Mouse (Mus musculus) heart, embryonic 15.5 days (tissue): ENCODE results near the gene Shisal1. TPM values are rescaled to one million over a fixed set of nuclear protein-coding genes. Genes with fewer than 3 reads are reported as not detected.

Experiments used
- ATAC-seq: fragments of 200-750 bp; cut with Nextera tagmentation; replicated peaks from 2 replicates; pipeline ENCODE4 v1.8.0; 2017; ENCODE audit warnings: low read depth, moderate TSS enrichment; ENCODE audit not compliant: insufficient number of reproducible peaks, insufficient read depth, low FRiP score
- H3K27ac ChIP-seq: fragments of 300-500 bp; sonication (generic); 2 replicates; pipeline ENCODE4 v1.5.1; 2015; ENCODE audit warnings: mild to moderate bottlenecking, inconsistent platforms
- H3K27me3 ChIP-seq: fragments of 300-500 bp; sonication (generic); 2 replicates; pipeline ENCODE4 v1.6.1; 2015; ENCODE audit warnings: inconsistent platforms
- H3K36me3 ChIP-seq: fragments of 300-500 bp; sonication (generic); 2 replicates; pipeline ENCODE4 v1.6.1; 2015; ENCODE audit warnings: mild to moderate bottlenecking, inconsistent platforms
- H3K4me1 ChIP-seq: fragments of 300-500 bp; sonication (generic); replicated peaks from 2 replicates; pipeline ENCODE4 v1.6.1; 2015; ENCODE audit warnings: inconsistent platforms
- H3K4me2 ChIP-seq: fragments of 300-500 bp; sonication (generic); 2 replicates; pipeline ENCODE4 v1.6.1; 2015; ENCODE audit warnings: inconsistent platforms, mild to moderate bottlenecking, moderate library complexity
- H3K4me3 ChIP-seq: fragments of 300-500 bp; sonication (generic); 2 replicates; pipeline ENCODE4 v1.5.1; 2015; ENCODE audit warnings: mild to moderate bottlenecking, inconsistent platforms
- H3K9ac ChIP-seq: fragments of 300-500 bp; sonication (generic); 2 replicates; pipeline ENCODE4 v1.6.1; 2015; ENCODE audit warnings: mild to moderate bottlenecking, inconsistent platforms
- H3K9me3 ChIP-seq: fragments of 300-500 bp; sonication (generic); replicated peaks from 2 replicates; pipeline ENCODE4 v1.6.1; 2016; ENCODE audit warnings: inconsistent platforms
- WGBS: fragments of 180-500 bp; shearing (Covaris S2); methylation state at CpG from one replicate; pipeline ENCODE4 v1.1.7; 2015; ENCODE audit warnings: mixed read lengths; 5-methylcytosine and 5-hydroxymethylcytosine counted together
- polyA plus RNA-seq: library from polyadenylated mRNA; unstranded; fragments of >200 nt; fragmentation: Nextera tagmentation; extraction: Ambion mirVana; gene quantifications from 2 replicates; pipeline ENCODE4 v1.2.1, GENCODE M21; 2015

The Shisal1 gene
- polyA plus RNA-seq, 1 experiment from 2014 or later: 0.47 TPM

DNA sequence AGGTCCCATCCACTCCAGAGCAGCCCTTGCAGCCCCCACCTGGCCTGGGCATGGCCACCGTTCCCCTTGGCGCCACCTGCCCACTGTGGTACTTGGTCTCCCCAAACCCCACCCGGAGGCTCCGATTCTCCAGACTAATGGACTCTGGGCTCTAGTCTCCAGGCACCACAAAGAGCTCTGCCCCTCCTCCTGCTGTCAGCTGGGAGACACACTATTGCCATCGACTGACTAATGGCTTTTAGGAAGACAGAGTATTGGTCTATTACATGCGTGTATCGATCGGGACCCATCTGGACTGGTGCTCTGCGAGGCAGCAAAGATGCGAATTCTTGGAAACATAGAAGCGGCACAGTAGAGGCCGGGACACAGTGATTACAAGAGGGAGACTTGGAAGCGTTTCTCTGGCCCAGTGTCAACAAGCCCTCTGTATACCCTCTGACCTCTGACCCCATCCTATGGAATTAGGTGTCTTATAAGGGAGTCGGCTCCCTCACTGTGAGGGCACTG lies 49.2 kb downstream of the Shisal1 start:
- ATAC-seq: no peak; the same call in 1 of the 2 replicates
- Histone ChIP-seq H3K27ac (no peak overlapping the region), H3K27me3 (0 out of 2 replicates have a peak, but pooled peaks cover 3% of the 10 kb centered on the region), H3K4me3 (no peak overlapping the region), H3K9ac (no peak overlapping the region), H3K4me1 (no peaks in the 10 kb centered on the region), H3K36me3 (no peaks in the 10 kb centered on the region), H3K9me3 (no peaks in the 10 kb centered on the region), H3K4me2 (no peak overlapping the region)
- 81% methylated on average over 14 of the region's 14 CpGs for WGBS

DNA sequence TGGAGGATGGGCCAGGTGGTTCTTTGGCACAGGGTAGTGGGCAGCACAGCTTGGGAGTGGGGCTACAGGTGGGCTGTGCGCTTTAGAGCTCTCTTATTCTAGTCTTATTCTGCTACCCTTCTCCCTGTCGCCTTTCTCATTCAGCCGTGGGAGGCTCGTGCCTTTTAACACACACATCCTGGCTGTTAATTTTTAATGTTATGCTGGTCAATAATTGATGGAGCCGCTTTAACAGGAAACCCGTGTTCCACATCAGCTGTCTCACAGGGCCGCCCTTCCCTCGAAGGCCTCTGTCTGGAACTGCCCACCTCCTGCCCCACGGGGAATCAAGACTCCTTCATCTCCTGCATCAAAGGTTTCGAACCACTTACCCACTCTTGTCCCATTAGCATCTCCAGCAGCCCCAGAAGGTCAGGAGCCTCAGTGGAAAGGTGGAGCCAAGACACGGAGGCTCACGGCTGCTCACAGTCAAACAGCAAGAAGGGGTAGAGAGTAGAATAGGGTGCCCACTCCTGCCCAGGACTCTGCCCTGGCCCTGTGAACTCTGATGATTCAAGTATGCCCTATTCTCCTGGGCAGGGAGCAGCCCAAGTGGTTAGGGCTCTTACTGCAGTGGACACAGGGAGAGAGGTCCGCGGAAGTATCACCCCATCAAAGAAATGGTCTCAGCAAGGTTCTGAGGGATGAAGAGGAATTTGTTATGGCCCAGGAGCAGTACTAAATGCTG lies 51.4 kb downstream of the Shisal1 start:
- no peak for ATAC-seq
- no peaks in the 10 kb centered on the region for H3K27me3 ChIP-seq
- 80% methylated on average over 14 of the region's 14 CpGs for WGBS
- H3K4me2 ChIP-seq: no peak overlapping the region
- no peaks in the 10 kb centered on the region for H3K9me3 ChIP-seq
- H3K36me3 ChIP-seq: no peaks in the 10 kb centered on the region
- H3K27ac ChIP-seq: no peak overlapping the region
- H3K9ac ChIP-seq: no peak overlapping the region
- H3K4me3 ChIP-seq: no peak overlapping the region
- H3K4me1 ChIP-seq: no peaks in the 10 kb centered on the region

DNA sequence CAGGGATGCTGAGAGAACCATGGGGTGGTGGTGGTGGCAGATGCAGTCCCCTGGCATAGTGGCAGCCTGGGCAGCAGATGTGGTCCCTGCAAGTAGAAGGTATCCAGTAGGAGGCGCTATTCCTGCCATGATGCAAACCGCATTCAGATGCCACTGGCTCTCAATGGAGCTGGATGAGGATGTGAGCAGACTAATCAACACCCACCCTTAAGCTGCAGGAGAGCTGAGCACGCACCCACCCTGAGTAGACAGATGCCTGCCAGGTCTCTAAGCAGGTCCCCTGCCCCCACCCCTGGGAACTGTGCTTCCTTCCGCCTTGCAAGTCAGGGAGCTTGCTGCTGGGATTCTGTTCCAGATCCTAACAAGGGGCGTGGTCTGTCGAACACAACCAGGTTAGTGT lies 53.6 kb downstream of the Shisal1 start:
- H3K9me3 ChIP-seq: no peaks in the 10 kb centered on the region
- no peak overlapping the region for H3K27ac ChIP-seq
- H3K4me3 ChIP-seq: no peak overlapping the region
- no peak overlapping the region for H3K9ac ChIP-seq
- H3K4me1 ChIP-seq: no peaks in the 10 kb centered on the region
- 37% methylated on average over 6 of the region's 6 CpGs for WGBS
- no peak for ATAC-seq
- H3K4me2 ChIP-seq: no peak overlapping the region
- H3K36me3 ChIP-seq: no peaks in the 10 kb centered on the region
- no peaks in the 10 kb centered on the region for H3K27me3 ChIP-seq

DNA sequence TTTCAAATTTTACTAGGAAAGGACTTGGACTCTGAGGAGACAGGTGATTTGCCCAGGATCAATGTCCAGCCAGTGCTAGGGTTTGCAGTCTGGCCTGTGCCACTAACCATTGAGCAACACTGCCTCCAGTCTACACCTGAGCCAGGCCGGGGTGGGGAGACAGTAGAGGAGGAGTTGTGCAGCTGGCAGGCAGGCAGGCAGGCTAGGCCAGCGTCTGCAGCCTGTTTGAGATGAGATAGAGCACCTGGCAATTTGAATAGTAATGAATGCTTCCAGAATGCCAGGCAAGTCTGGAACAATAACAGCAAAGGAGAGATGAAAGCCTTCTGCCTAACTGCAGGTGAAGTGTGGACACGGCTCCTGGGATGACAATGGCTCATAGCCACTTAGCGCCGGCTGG lies 54.1 kb downstream of the Shisal1 start:
- Histone ChIP-seq H3K27me3 (no peaks in the 10 kb centered on the region), H3K9me3 (peaks cover 4% of the 10 kb centered on the region; the same call in 1 of the 2 replicates), H3K27ac (no peak overlapping the region), H3K36me3 (no peaks in the 10 kb centered on the region), H3K9ac (no peak overlapping the region), H3K4me2 (no peak overlapping the region), H3K4me3 (no peak overlapping the region), H3K4me1 (no peaks in the 10 kb centered on the region)
- no peak for ATAC-seq
- WGBS: 63% methylated on average over 5 of the region's 5 CpGs

DNA sequence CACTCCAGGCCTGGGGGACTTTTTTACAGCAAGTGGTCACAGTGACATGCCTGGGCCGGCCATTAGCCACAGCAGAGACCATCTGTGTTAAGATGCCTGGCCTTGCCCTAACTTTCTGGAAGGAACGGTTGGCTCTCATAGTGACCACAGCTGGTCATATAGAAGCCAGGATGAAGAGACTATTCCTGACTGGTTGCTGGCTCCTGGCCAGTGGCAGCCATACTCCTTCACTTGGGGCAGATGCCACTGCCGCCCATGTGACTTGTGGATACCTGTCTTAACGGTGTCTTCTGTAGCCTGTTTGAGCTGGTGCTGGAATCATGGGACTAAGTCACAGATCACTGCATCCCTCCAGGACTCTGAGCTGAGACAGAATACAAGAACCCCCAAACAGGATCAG lies 54.8 kb downstream of the Shisal1 start:
- H3K4me2 ChIP-seq: no peak overlapping the region
- H3K4me3 ChIP-seq: no peak overlapping the region
- no peaks in the 10 kb centered on the region for H3K36me3 ChIP-seq
- H3K9ac ChIP-seq: no peak overlapping the region
- H3K9me3 ChIP-seq: peaks cover 10% of the 10 kb centered on the region; the same call in 1 of the 2 replicates
- H3K4me1 ChIP-seq: no peaks in the 10 kb centered on the region
- no peak overlapping the region for H3K27ac ChIP-seq
- no peak for ATAC-seq
- 87% methylated on average over 4 of the region's 4 CpGs for WGBS
- H3K27me3 ChIP-seq: no peaks in the 10 kb centered on the region

DNA sequence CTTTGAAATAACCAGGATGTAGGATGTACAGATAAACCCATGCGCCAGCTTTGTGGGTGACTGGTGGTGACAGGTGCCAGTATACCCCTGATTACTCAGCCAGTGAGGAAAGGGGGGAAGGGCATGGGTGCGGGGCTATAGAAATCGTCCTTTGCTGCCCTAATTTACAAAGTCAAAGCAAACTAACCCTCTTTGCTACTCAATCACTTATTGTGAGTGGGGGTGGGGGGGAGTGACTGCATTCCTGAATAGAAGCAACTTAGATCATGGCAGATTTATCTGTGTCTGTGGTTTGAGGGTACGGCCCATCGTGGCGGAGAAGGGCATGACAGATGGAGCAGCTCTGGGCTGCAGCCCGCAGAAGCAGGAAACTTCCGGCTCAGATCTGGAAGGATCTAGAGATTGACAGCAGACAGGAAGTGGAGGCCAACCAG lies 58.2 kb downstream of the Shisal1 start:
- Histone ChIP-seq H3K4me2 (no peak overlapping the region), H3K36me3 (no peaks in the 10 kb centered on the region), H3K9ac (no peak overlapping the region), H3K27me3 (no peaks in the 10 kb centered on the region), H3K27ac (no peak overlapping the region), H3K4me3 (no peak overlapping the region), H3K4me1 (no peaks in the 10 kb centered on the region), H3K9me3 (peaks cover 10% of the 10 kb centered on the region; the same call in 1 of the 2 replicates)
- WGBS: 76% methylated on average over 8 of the region's 8 CpGs
- ATAC-seq: no peak

DNA sequence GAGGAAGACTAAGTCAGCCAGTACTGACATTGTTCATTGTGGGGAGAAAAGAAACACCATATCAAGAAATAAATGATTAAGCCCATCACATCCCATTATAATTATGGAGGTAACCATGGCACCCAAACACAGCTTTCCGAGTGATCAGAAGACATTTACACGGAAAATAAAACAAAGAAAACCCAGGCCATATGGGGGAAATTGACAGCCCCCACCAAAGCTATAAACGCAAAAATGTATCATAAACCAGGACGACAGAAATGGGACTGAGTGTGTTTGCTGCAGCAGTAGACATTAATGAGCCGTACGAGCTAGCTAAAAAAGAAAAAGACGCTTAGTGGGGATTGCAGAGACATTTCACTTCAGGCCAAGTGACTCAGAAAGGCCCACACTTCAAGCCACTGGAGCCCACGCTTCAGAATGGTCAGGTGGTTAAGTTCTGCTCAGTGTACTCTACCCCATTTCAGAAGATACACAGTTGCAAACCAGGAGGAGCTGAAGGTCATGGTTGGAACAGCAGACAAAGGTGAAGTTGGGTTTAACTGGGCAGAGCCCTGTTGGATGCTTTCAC lies 60.8 kb downstream of the Shisal1 start:
- ATAC-seq: no peak
- H3K4me3 ChIP-seq: no peak overlapping the region
- H3K27me3 ChIP-seq: no peaks in the 10 kb centered on the region
- no peak overlapping the region for H3K9ac ChIP-seq
- H3K27ac ChIP-seq: no peak overlapping the region
- peaks cover 10% of the 10 kb centered on the region; the same call in 1 of the 2 replicates for H3K9me3 ChIP-seq
- H3K4me2 ChIP-seq: no peak overlapping the region
- H3K36me3 ChIP-seq: no peaks in the 10 kb centered on the region
- H3K4me1 ChIP-seq: no peaks in the 10 kb centered on the region
- 85% methylated on average over 8 of the region's 8 CpGs for WGBS

DNA sequence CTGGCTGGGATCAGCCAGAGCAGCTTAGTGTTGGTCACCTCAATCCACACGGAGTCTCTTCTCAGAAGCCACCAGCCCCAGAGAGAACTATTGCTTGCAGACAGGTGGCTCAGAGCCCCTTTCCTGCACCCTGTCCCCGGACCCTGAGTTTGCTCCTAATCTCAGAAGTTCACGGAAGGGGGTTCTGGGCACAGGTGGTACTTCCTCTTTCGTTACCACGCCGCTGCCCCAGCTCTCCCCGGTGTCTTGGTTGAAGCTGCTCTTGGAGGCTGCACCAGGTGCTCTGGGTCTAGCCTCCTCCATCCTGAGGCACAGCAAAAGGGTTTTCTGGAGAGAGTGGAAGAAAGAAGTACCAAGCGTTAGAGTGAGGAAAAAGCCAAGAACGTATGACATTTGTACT lies 62.8 kb downstream of the Shisal1 start:
- WGBS: 89% methylated on average over 9 of the region's 9 CpGs
- ATAC-seq: no peak
- Histone ChIP-seq H3K4me1 (no peaks in the 10 kb centered on the region), H3K4me3 (no peak overlapping the region), H3K9ac (no peak overlapping the region), H3K27me3 (no peaks in the 10 kb centered on the region), H3K9me3 (peaks cover 10% of the 10 kb centered on the region; the same call in 1 of the 2 replicates), H3K36me3 (no peaks in the 10 kb centered on the region), H3K4me2 (no peak overlapping the region), H3K27ac (no peak overlapping the region)

DNA sequence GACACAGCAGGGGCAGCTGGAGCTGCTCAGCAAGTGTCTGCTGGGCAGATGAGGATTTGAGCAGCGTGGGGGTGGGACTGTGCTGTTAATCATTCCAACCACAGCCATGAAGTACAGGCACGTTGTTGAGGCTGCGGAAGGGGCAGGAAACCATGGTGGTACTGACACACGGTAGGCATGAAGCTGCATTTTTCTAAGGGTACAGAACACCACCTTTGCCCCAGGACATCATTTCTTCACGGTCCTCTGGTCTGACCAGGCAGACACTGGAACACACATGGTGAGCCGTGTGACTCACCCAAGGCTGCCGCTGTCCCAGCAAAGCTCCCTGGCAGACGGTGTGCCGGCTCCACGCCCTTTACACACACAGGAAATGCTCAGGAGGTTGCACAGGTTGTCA lies 66.7 kb downstream of the Shisal1 start:
- Histone ChIP-seq H3K4me2 (no peak overlapping the region), H3K27ac (no peak overlapping the region), H3K27me3 (no peaks in the 10 kb centered on the region), H3K9ac (no peak overlapping the region), H3K4me3 (no peak overlapping the region), H3K9me3 (0 out of 2 replicates have a peak, but pooled peaks cover 3% of the 10 kb centered on the region), H3K4me1 (no peaks in the 10 kb centered on the region), H3K36me3 (no peaks in the 10 kb centered on the region)
- 63% methylated on average over 10 of the region's 10 CpGs for WGBS
- ATAC-seq: no peak

DNA sequence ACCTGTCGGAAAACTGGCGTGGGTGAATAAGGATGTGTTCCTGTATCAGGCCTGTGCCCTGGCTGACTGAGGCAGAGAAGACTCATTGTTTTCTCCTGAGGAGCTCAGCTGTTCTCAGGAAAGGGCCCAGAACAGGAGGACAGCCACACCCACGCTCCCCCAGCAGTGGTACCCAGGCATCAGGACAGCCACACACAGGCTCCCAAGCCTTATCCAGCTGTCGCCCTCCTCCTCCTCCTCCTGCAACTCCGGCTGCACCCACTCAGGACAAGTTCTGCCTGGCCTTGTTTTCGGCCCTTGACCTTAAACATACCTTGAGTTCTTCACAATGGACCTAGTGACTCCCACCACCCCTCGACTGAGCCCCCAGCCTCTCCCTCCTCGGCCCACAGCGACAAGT lies 68.2 kb downstream of the Shisal1 start:
- Histone ChIP-seq H3K4me1 (no peaks in the 10 kb centered on the region), H3K27ac (no peak overlapping the region), H3K36me3 (no peaks in the 10 kb centered on the region), H3K27me3 (no peaks in the 10 kb centered on the region), H3K9me3 (0 out of 2 replicates have a peak, but pooled peaks cover 3% of the 10 kb centered on the region), H3K4me2 (no peak overlapping the region), H3K4me3 (no peak overlapping the region), H3K9ac (no peak overlapping the region)
- 80% methylated on average over 9 of the region's 9 CpGs for WGBS
- no peak for ATAC-seq

DNA sequence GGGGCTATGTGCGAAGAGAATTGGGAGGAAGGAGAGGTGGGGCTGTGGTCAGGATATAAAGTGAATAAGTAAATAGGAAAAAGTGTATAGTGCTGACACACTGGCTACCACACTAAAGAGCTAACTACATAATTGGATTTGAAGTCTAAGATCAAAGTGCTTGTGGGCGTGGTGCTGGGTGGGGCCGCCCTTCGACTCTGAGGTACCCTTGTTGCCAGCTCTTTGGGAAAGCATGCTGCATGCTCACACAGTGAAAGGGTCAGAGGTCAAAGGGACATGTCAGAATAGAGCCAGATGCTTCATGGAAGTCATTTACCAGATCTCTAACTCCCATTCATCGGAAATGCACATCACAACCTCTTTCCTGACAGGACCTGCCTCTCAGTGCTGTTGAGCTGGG lies 74.1 kb downstream of the Shisal1 start:
- no peaks in the 10 kb centered on the region for H3K27me3 ChIP-seq
- WGBS: 67% methylated on average over 5 of the region's 5 CpGs
- H3K4me2 ChIP-seq: no peak overlapping the region
- H3K4me3 ChIP-seq: no peak overlapping the region
- H3K9me3 ChIP-seq: 0 out of 2 replicates have a peak, but pooled peaks cover 3% of the 10 kb centered on the region
- H3K36me3 ChIP-seq: no peaks in the 10 kb centered on the region
- no peaks in the 10 kb centered on the region for H3K4me1 ChIP-seq
- no peak for ATAC-seq
- no peak overlapping the region for H3K27ac ChIP-seq
- H3K9ac ChIP-seq: no peak overlapping the region
